Mouse (Mus musculus) heart, embryonic 12.5 days (tissue): ENCODE results near the gene Dusp1. TPM values are rescaled to one million over a fixed set of nuclear protein-coding genes. Genes with fewer than 3 reads are reported as not detected.
A peak's percentile ranks its signal among the peaks of the same experiment; 100 is the strongest.

Source experiments
- ATAC-seq: fragments of 200-750 bp; cut with Nextera tagmentation; 2 replicates; pipeline ENCODE4 v1.8.0; 2017; ENCODE audit warnings: moderate TSS enrichment, moderate library complexity; ENCODE audit not compliant: insufficient number of reproducible peaks, low FRiP score
- H3K27ac ChIP-seq: fragments of 300-500 bp; sonication (generic); 2 replicates; pipeline ENCODE4 v1.5.1; 2016; ENCODE audit warnings: mild to moderate bottlenecking, moderate library complexity; ENCODE audit not compliant: poor library complexity, severe bottlenecking
- H3K27me3 ChIP-seq: fragments of 300-500 bp; sonication (generic); replicated peaks from 2 replicates; pipeline ENCODE4 v1.6.1; 2016; ENCODE audit warnings: mild to moderate bottlenecking, moderate library complexity
- H3K36me3 ChIP-seq: fragments of 300-500 bp; sonication (generic); 2 replicates; pipeline ENCODE4 v1.6.1; 2016; ENCODE audit warnings: mild to moderate bottlenecking, moderate library complexity
- H3K4me1 ChIP-seq: fragments of 300-500 bp; sonication (generic); replicated peaks from 2 replicates; pipeline ENCODE4 v1.6.1; 2016; ENCODE audit warnings: mild to moderate bottlenecking
- H3K4me2 ChIP-seq: fragments of 300-500 bp; sonication (generic); 2 replicates; pipeline ENCODE4 v1.6.1; 2016; ENCODE audit warnings: mild to moderate bottlenecking, moderate library complexity
- H3K4me3 ChIP-seq: fragments of 300-500 bp; sonication (generic); 2 replicates; pipeline ENCODE4 v1.5.1; 2016; ENCODE audit warnings: mild to moderate bottlenecking
- H3K9ac ChIP-seq: fragments of 300-500 bp; sonication (generic); 2 replicates; pipeline ENCODE4 v1.6.1; 2016; ENCODE audit warnings: mild to moderate bottlenecking, moderate library complexity
- H3K9me3 ChIP-seq: fragments of 300-500 bp; sonication (generic); replicated peaks from 2 replicates; pipeline ENCODE4 v1.6.1; 2016; ENCODE audit warnings: mild to moderate bottlenecking, moderate library complexity
- WGBS: fragments of 180-500 bp; shearing (Covaris S2); methylation state at CpG from one replicate; pipeline ENCODE4 v1.1.7; 2016; 5-methylcytosine and 5-hydroxymethylcytosine counted together
- polyA plus RNA-seq: library from polyadenylated mRNA; unstranded; fragments of >200 nt; fragmentation: Nextera tagmentation; extraction: Ambion mirVana; gene quantifications from 2 replicates; pipeline ENCODE4 v1.2.1, GENCODE M21; 2016

Gene Dusp1
- polyA plus RNA-seq, 1 experiment from 2014 or later: 36.2 TPM

DNA sequence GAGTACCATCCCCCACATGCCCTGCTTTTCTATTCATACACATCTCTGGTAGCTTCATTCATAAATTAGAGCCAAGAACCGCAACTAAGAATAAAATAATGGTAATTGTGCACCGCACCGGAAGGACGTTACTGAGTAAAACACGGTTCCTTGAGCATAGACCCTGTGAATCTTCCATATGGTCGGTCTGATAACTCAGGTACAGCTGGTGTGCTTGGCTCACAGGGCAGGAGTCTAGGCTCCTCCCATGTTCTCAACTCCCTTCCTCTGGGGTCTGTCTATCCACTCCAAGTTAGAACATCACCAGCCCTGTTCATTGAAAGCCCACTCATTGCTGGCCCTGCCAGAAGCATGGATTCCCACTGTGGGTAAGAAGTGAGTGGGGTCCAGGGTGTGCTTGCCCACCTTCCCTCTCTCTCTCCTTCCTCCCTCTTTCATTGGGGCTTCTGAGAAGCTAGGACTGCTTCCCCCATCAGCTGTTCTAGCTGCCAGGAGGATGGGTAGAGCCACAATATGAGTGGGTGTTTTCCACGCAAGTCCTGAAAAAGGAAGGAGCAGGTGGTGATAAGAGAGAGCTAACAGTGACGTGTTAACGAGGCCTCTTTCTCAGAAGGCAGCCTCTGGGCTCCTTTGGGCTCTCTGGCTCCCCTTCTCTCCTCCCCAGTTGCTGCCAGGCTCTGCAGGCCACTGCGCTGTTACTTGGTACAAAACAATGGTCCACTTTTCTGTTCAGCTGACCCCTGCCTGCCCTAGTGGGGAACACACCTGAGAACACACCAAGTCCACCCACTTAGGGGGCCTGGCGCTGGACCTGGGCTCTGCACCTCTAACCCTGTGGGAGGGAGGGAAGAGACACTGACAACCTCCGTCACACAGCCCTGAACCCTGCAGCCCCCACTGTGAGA is 14.1 kb upstream of the Dusp1 start:
- Histone ChIP-seq H3K27me3 (no peaks in the 10 kb centered on the region), H3K9me3 (no peaks in the 10 kb centered on the region), H3K9ac (peak overlapping the region; percentile 52; the same call in 1 of the 2 replicates), H3K4me1 (peaks cover 79% of the 10 kb centered on the region), H3K36me3 (peaks cover 27% of the 10 kb centered on the region), H3K27ac (0 out of 2 replicates have a peak overlapping the region, but pooled peaks have one; percentile 18), H3K4me3 (no peak overlapping the region), H3K4me2 (no peak overlapping the region)
- WGBS: 71% methylated on average over 12 of the region's 12 CpGs
- ATAC-seq: 0 out of 2 replicates have a peak, but pooled peaks have one; percentile 13

DNA sequence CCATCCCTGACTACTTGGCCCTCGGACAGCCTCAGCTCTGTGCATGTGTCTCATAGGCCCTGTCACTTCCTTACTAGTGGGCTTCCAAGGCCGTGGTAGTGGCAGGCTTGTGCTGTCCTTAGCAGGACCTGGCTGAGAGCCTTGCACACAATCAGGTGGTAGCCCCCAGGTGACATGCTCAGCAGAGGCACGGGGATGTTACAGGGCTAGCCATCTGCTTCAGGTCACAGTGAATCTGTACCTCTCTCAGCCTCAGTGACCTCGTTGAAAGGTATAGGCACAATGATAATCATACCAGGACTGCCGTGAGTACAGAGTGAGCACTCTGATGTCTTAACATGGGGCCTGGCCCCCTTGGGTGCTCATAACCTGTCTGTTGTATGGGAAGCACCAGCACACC is 12.8 kb upstream of the Dusp1 start:
- no peaks in the 10 kb centered on the region for H3K27me3 ChIP-seq
- H3K4me1 ChIP-seq: peaks cover 83% of the 10 kb centered on the region
- H3K36me3 ChIP-seq: peaks cover 29% of the 10 kb centered on the region
- WGBS: 74% methylated on average over 5 of the region's 5 CpGs
- no peaks in the 10 kb centered on the region for H3K9me3 ChIP-seq
- H3K4me3 ChIP-seq: no peak overlapping the region
- no peak overlapping the region for H3K9ac ChIP-seq
- H3K27ac ChIP-seq: no peak overlapping the region
- H3K4me2 ChIP-seq: no peak overlapping the region
- no peak for ATAC-seq

DNA sequence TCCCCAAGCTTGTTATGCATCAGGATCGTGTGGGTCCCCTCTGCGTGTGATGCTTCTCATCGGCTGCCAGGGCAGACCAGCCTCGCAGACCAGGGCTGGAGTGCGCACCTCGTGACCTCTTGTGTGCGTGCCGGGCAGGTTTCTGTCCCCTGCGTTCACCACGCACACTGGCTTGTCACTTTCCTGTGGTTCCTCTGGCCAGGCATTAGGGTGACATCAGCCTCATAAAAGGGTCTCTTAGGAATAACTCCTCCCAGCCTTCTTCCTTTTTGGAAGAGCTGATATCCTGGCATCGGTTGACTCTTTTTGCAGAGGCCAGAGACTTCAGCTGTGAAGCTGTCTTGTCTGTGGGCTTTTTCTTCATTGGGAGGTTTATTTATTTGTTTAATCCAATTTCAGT is 12.2 kb upstream of the Dusp1 start:
- peak overlapping the region; percentile 18; the same call in 1 of the 2 replicates for H3K9ac ChIP-seq
- no peak overlapping the region for H3K4me3 ChIP-seq

DNA sequence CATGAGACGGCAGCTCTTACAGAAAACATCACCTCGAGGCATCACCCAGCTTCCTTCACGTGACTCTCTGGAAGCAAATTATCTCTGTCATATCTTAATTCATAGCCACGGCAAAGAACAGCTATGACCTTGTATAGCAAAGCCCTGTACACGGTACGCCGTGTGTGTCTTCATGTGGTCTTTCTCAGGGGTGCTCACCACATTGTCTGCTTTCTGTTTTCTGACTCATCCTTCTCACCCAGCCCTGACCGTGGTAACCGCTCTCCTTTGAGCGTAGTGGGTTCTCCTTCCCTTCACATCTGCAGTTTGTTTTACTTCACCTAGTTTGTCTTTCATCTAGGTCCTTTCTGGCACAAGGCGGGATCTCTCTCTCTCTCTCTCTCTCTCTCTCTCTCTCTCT is 10.3 kb upstream of the Dusp1 start:
- H3K9me3 ChIP-seq: no peaks in the 10 kb centered on the region
- H3K27me3 ChIP-seq: no peaks in the 10 kb centered on the region
- no peak overlapping the region for H3K9ac ChIP-seq
- peaks cover 59% of the 10 kb centered on the region for H3K4me1 ChIP-seq
- H3K36me3 ChIP-seq: peaks cover 51% of the 10 kb centered on the region
- no peak overlapping the region for H3K4me3 ChIP-seq
- WGBS: 91% methylated on average over 11 of the region's 11 CpGs
- H3K27ac ChIP-seq: no peak overlapping the region
- H3K4me2 ChIP-seq: no peak overlapping the region
- ATAC-seq: no peak

More for the DNA sequence above, 12.2 kb upstream of the Dusp1 start:
- WGBS: 63% methylated on average over 11 of the region's 11 CpGs
- no peaks in the 10 kb centered on the region for H3K9me3 ChIP-seq
- peaks cover 33% of the 10 kb centered on the region for H3K36me3 ChIP-seq
- H3K4me1 ChIP-seq: peaks cover 78% of the 10 kb centered on the region
- no peak overlapping the region for H3K4me2 ChIP-seq
- 0 out of 2 replicates have a peak overlapping the region, but pooled peaks have one; percentile 39 for H3K27ac ChIP-seq
- H3K27me3 ChIP-seq: no peaks in the 10 kb centered on the region
- no peak for ATAC-seq

DNA sequence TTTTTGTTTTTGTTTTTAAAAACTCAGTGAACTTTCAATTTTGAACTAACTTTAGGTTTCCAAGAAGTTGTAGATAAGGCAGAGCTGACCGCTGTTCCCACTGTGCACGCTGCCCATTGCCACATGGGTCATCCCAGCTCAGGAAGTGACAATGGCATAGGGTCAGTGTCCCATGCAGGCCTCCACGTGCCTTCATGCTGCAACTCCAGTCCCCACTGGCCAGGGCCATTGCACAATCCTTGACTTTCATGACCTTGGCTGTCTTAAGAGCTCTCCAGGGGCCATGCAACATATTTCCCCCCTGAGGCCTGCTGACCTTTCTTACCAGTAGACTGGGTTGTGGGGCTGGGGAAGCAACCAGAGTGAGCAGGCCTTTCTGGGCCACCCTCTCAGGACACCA is 9.4 kb upstream of the Dusp1 start:
- ATAC-seq: no peak
- Histone ChIP-seq H3K9me3 (no peaks in the 10 kb centered on the region; the same call in 1 of the 2 replicates), H3K27ac (no peak overlapping the region), H3K4me1 (peaks cover 50% of the 10 kb centered on the region), H3K4me3 (no peak overlapping the region), H3K9ac (no peak overlapping the region), H3K36me3 (peaks cover 60% of the 10 kb centered on the region), H3K4me2 (no peak overlapping the region), H3K27me3 (no peaks in the 10 kb centered on the region)
- 63% methylated on average over 3 of the region's 3 CpGs for WGBS

DNA sequence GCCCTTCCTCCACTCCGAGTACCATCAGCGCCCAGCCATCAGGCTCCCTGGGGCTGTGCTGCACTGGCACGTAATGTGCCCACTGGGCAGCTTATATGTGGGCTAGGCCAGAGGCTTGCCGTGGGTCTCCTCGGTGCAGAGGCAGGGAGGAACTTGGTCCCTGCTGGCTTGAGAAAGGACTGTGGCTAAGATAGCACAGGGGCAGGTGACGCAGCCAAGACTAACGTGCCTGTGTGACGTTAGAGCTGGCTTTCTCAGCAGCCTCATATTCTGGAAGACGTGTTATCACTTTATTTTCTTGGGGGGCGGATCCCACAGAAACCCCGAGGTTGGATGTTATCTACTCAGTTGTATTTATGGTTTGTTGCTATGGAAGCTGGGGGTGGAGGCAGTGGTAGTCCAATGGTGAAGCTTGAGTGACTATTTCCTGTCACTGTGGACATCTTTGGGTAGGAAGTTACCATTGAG is 8.8 kb upstream of the Dusp1 start:
- H3K4me2 ChIP-seq: no peak overlapping the region
- no peaks in the 10 kb centered on the region for H3K27me3 ChIP-seq
- peaks cover 43% of the 10 kb centered on the region for H3K4me1 ChIP-seq
- H3K36me3 ChIP-seq: peaks cover 67% of the 10 kb centered on the region
- no peak overlapping the region for H3K4me3 ChIP-seq
- WGBS: 58% methylated on average over 11 of the region's 11 CpGs
- no peaks in the 10 kb centered on the region; the same call in 1 of the 2 replicates for H3K9me3 ChIP-seq
- no peak overlapping the region for H3K9ac ChIP-seq
- no peak overlapping the region for H3K27ac ChIP-seq
- ATAC-seq: 0 out of 2 replicates have a peak, but pooled peaks have one; percentile 12

DNA sequence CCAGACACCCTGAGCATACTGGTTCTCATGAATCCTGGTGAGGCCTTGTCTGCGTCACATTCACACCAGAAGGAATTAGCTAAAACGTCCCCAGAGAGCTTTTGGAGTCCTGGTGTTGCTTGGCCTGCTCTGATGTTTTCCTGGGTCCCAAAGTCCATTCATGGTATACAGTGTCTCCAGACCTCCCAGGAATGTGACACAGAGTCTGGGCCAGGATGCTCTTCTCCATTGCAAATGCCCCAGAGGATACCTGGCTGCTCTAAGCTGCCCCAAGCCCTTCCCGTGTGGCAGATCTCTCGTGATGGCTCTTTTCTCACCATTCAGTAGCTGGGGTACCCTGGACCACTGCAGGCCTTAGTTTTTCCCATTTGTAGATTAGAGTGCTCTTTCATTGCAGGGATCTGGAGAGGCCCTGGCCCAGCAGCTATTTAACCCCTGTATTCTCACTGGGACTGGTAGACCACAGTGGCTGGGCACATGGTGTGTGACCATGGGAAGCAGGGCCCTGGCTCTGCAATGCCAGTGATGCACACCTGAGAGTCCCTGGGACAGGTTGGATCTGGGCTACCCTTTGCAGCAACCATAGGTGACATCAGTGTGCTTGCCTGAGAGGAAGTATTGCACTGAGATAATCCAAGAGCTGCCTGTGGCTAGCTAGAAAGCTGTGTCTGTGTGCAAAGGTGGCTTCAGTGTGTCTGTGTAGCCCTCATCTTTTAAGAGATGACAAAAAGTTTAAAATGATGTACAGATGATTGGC is 7.8 kb upstream of the Dusp1 start:
- no peak for ATAC-seq
- Histone ChIP-seq H3K9ac (no peak overlapping the region), H3K4me1 (peaks cover 34% of the 10 kb centered on the region), H3K4me2 (no peak overlapping the region), H3K36me3 (peaks cover 67% of the 10 kb centered on the region), H3K9me3 (no peaks in the 10 kb centered on the region; the same call in 1 of the 2 replicates), H3K27me3 (no peaks in the 10 kb centered on the region), H3K4me3 (no peak overlapping the region), H3K27ac (no peak overlapping the region)
- 84% methylated on average over 4 of the region's 4 CpGs for WGBS

DNA sequence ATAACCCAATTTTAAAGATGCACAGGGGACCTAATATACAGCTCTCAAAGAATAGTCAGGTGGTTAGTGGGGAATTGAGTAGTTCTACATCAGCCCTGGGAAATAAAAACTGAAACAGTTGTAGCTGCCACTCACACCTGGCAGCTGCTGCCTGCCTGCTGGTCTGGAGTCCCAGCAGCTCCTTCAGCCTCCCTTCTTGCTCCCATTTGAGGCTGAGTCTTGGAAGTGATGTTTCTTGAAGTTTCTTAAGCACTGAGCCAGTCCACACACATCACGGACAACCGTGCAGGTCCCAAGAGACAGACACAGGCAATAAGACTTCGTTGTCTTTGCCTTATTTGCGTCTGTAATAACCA is 5.9 kb upstream of the Dusp1 start:
- Histone ChIP-seq H3K27me3 (no peaks in the 10 kb centered on the region), H3K9me3 (no peaks in the 10 kb centered on the region; the same call in 1 of the 2 replicates), H3K36me3 (peaks cover 84% of the 10 kb centered on the region), H3K4me3 (no peak overlapping the region), H3K4me1 (peaks cover 34% of the 10 kb centered on the region), H3K27ac (no peak overlapping the region), H3K9ac (no peak overlapping the region), H3K4me2 (no peak overlapping the region)
- ATAC-seq: no peak
- 95% methylated on average over 4 of the region's 4 CpGs for WGBS

DNA sequence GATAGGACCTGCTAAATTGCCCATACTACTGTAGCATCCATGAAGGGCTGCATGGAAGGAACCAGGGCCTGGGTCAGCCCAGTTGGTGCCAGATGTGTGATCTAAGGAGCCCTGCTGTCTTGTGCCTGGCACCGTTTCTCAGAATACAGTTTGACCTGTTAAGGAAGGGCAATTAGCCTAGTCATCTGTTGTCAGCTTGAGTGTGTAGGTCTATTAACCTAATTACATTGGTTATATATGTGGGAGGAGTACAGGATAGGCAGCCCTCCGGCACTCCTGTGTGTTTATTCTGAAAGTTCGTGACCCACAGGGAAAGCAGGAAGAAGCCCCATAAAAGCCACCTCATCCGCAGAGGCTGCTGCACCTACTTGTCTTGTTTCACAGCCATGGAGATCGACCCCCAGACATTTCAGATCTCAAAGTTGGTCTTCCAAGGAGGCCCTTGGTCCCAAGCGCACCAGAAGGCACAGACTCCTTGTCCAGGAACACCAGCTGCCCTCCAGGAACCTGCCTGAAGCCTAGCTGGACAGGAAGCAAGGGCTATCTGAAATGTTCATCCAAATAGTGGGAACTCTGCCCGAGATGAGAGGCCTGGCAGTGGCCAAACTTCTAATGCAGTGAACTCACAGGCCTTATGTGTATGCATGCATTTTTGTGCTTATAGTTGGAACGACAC is 5.4 kb upstream of the Dusp1 start:
- WGBS: 79% methylated on average over 8 of the region's 8 CpGs
- H3K36me3 ChIP-seq: peaks cover 79% of the 10 kb centered on the region
- no peak for ATAC-seq
- H3K9ac ChIP-seq: no peak overlapping the region
- H3K27me3 ChIP-seq: no peaks in the 10 kb centered on the region
- H3K4me1 ChIP-seq: peaks cover 39% of the 10 kb centered on the region
- no peak overlapping the region for H3K4me2 ChIP-seq
- H3K27ac ChIP-seq: no peak overlapping the region
- H3K4me3 ChIP-seq: no peak overlapping the region
- H3K9me3 ChIP-seq: no peaks in the 10 kb centered on the region; the same call in 1 of the 2 replicates

DNA sequence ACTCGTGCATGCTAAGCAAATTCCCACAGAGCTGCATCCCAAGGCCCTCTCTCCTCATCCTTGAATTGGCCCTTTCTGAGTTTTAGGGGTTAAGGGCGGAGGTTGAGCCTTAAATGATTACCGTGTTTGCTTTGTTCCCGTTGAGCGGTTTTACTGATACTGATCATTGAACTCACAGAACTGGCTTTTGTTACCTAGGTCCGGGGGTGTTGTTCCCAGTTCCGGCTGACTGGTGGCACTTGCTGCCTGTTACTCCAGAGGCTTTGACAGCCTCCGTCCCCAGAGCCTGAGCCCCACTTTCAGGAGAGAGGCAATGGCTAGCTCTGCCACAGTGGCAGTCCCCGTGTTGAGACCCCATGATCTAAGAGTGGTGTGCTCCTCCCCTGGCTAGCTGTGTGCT is 2.5 kb upstream of the Dusp1 start:
- Histone ChIP-seq H3K4me3 (no peak overlapping the region), H3K27me3 (no peaks in the 10 kb centered on the region), H3K36me3 (peaks cover 61% of the 10 kb centered on the region), H3K4me1 (peaks cover 31% of the 10 kb centered on the region), H3K4me2 (no peak overlapping the region), H3K27ac (no peak overlapping the region), H3K9ac (no peak overlapping the region), H3K9me3 (no peaks in the 10 kb centered on the region; the same call in 1 of the 2 replicates)
- no peak for ATAC-seq
- 76% methylated on average over 9 of the region's 9 CpGs for WGBS
